14 mouse cellular contexts compared by ENCODE assay signal in the genomic region with DNA sequence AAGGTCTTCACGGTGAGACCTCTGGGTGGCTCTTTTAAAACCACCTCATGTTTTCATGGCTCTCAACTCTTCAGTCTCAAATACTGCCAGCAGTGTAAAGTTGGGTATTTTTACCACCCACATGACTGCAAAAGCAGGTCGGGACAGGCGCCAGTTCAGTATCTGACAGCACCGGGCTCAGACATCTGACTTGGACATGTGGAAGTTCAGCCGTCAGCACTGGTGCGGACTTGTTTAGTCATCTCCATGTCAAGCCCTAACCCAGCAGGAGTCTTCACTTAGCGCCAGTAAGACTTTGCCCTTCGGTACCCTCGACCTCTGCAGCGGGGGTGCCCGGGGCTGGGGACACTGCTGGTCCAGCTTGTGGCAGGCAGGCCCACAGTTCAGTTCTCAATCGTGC. TPM values are rescaled to one million over a fixed set of nuclear protein-coding genes. Genes with fewer than 3 reads are reported as not detected.
DNase-seq lines count a peak whose midpoint lies in the region; ATAC-seq and TF ChIP-seq lines count a peak whose summit lies in the region.
"Had no signal": no experiment of that assay in that cellular context is flagged by ENCODE, and none has a peak within 500 bp of the region (broad histone marks: within the 10 kb centered on the region; RNA-seq: fewer than 3 reads in every experiment).

No protein-coding gene starts in this region.

- no peak overlapping the region for H3K4me2 ChIP-seq in kidney, embryonic 14.5 days (replicated peaks; ENCODE audit: low read depth, low read length)
- H3K4me2 ChIP-seq in kidney, postnatal 0 days (ENCODE audit: low read length): no peak overlapping the region

- no peaks in the 10 kb centered on the region for H3K4me1 ChIP-seq in kidney, embryonic 14.5 days (ENCODE audit: control insufficient read depth, insufficient read depth, low read length)
- H3K4me1 ChIP-seq in kidney, postnatal 0 days (replicated peaks; ENCODE audit: insufficient read depth, low read length): 0 out of 2 replicates have a peak, but pooled peaks cover 4% of the 10 kb centered on the region

- no peak overlapping the region for H3K27ac ChIP-seq in kidney, embryonic 14.5 days (ENCODE audit: low read depth, low read length)
- no peak overlapping the region for H3K27ac ChIP-seq in kidney, postnatal 0 days

- no peak overlapping the region for H3K9ac ChIP-seq in kidney, embryonic 14.5 days (ENCODE audit: low read depth, low read length)
- H3K9ac ChIP-seq in kidney, postnatal 0 days (ENCODE audit: low read depth, low read length): no peak overlapping the region

- 87% methylated on average over 12 of the region's 12 CpGs for WGBS in kidney, embryonic 14.5 days
- 72% methylated on average over 12 of the region's 12 CpGs for WGBS in kidney, postnatal 0 days

- H3K9me3 ChIP-seq in kidney, embryonic 14.5 days (ENCODE audit: control insufficient read depth, low read length): no peaks in the 10 kb centered on the region
- no peaks in the 10 kb centered on the region for H3K9me3 ChIP-seq in kidney, postnatal 0 days (replicated peaks; ENCODE audit: low read length)

- DNase-seq in kidney, adult 11 months: peak; percentile 71
- DNase-seq in urinary bladder, postnatal 25 days (ENCODE audit: low spot score): peak; percentile 29
- DNase-seq in urinary bladder, adult 2 months (ENCODE audit: low spot score): no peak
- DNase-seq in kidney, postnatal 0 days (ENCODE audit: low spot score): no peak
- DNase-seq in Muller cell, postnatal 12 days (ENCODE audit: inconsistent ontology term): no peak
- DNase-seq in embryo, embryonic 10.5 days (ENCODE audit: low spot score): no peak
- DNase-seq: thymus, adult 2 months had no signal

- H3K4me3 ChIP-seq in kidney, embryonic 14.5 days (ENCODE audit: low read length): no peak overlapping the region
- H3K4me3 ChIP-seq in kidney, postnatal 0 days (replicated peaks; ENCODE audit: low read depth, low read length): no peak overlapping the region

- peaks cover 40% of the 10 kb centered on the region for H3K36me3 ChIP-seq in kidney, embryonic 14.5 days (ENCODE audit: control insufficient read depth, insufficient read depth, low read length)
- peaks cover 6% of the 10 kb centered on the region; the same call in 1 of the 2 replicates for H3K36me3 ChIP-seq in kidney, postnatal 0 days (ENCODE audit: insufficient read depth, low read length)

- no peaks in the 10 kb centered on the region for H3K27me3 ChIP-seq in kidney, embryonic 14.5 days (ENCODE audit: control insufficient read depth, insufficient read depth, low read length)
- no peaks in the 10 kb centered on the region for H3K27me3 ChIP-seq in kidney, postnatal 0 days (ENCODE audit: insufficient read depth, low read length)

- no peak for ATAC-seq in kidney, embryonic 14.5 days (ENCODE audit: low FRiP score, low TSS enrichment)
- 0 out of 2 replicates have a peak, but pooled peaks have one; percentile 27 for ATAC-seq in kidney, postnatal 0 days (replicated peaks; ENCODE audit: low FRiP score, low read depth)
- ATAC-seq in monocyte, adult 5-6 weeks (replicated peaks; ENCODE audit: insufficient number of reproducible peaks, low FRiP score, low TSS enrichment, poor library complexity, severe bottlenecking): no peak
- ATAC-seq: activated CD4-positive, CD25-positive, alpha-beta regulatory T cell, adult 4 months had no signal

- no peak for TF ChIP-seq CTCF in kidney, postnatal 0 days (IDR thresholded peaks at IDR 0.05; ENCODE audit: low read depth)

RNA-seq across cellular contexts. Expression of a gene that starts 21.7 kb away (rescaled TPM):
- polyA plus RNA-seq in kidney, embryonic 14.5 days (2014; fragmentation: Nextera tagmentation; extraction: Ambion mirVana): 17.4 and 22.3 TPM in 2 replicates
- polyA plus RNA-seq in urinary bladder, adult 2 months (2012; rRNA removed): 34.8 and 48.7 TPM in 2 replicates
- 34.5 and 35.6 TPM in 2 replicates for polyA plus RNA-seq in kidney, postnatal 0 days (2015; fragmentation: Nextera tagmentation; extraction: Ambion mirVana)
- total RNA-seq in monocyte, adult 5-6 weeks (2017): 34.3 to 57.5 TPM (median 37.8 TPM) in 3 replicates

RNA-seq across cellular contexts. Expression of a gene that starts 31.0 kb away (rescaled TPM):
- polyA plus RNA-seq in kidney, embryonic 14.5 days (2014; fragmentation: Nextera tagmentation; extraction: Ambion mirVana): 351 and 355 TPM in 2 replicates
- polyA plus RNA-seq in urinary bladder, adult 2 months (2012; rRNA removed): 55.1 and 65.1 TPM in 2 replicates
- 131 and 136 TPM in 2 replicates for polyA plus RNA-seq in kidney, postnatal 0 days (2015; fragmentation: Nextera tagmentation; extraction: Ambion mirVana)
- total RNA-seq in monocyte, adult 5-6 weeks (2017): 41.0 to 54.9 TPM (median 45.7 TPM) in 3 replicates

RNA-seq across cellular contexts. Expression of a gene that starts 36.0 kb away (rescaled TPM):
- polyA plus RNA-seq in kidney, embryonic 14.5 days (2014; fragmentation: Nextera tagmentation; extraction: Ambion mirVana): 32.2 and 74.9 TPM in 2 replicates
- polyA plus RNA-seq in urinary bladder, adult 2 months (2012; rRNA removed): 112 and 116 TPM in 2 replicates
- 69.5 and 70.2 TPM in 2 replicates for polyA plus RNA-seq in kidney, postnatal 0 days (2015; fragmentation: Nextera tagmentation; extraction: Ambion mirVana)
- 74.6 to 166 TPM (median 113 TPM) in 3 replicates for total RNA-seq in monocyte, adult 5-6 weeks (2017)

RNA-seq across cellular contexts. Expression of a gene that starts 47.8 kb away (rescaled TPM):
- not detected in 2 replicates for polyA plus RNA-seq in kidney, embryonic 14.5 days (2014; fragmentation: Nextera tagmentation; extraction: Ambion mirVana)
- polyA plus RNA-seq in urinary bladder, adult 2 months (2012; rRNA removed): 0.08 and 0.10 TPM in 2 replicates
- not detected in 2 replicates for polyA plus RNA-seq in kidney, postnatal 0 days (2015; fragmentation: Nextera tagmentation; extraction: Ambion mirVana)
- not detected in 3 replicates for total RNA-seq in monocyte, adult 5-6 weeks (2017)
- total RNA-seq: common myeloid progenitor, adult 5-6 weeks had no signal
- polyA plus RNA-seq: activated CD4-positive, CD25-positive, alpha-beta regulatory T cell, adult 4 months; gonadal fat pad, adult 2 months; limb, embryonic 11.5 days; neural tube, embryonic 11.5 days; thymus, adult 2 months had no signal

RNA-seq across cellular contexts. Expression of a gene that starts 49.2 kb away (rescaled TPM):
- polyA plus RNA-seq in kidney, embryonic 14.5 days (2014; fragmentation: Nextera tagmentation; extraction: Ambion mirVana): 1,163 and 1,521 TPM in 2 replicates
- 1,256 and 1,277 TPM in 2 replicates for polyA plus RNA-seq in urinary bladder, adult 2 months (2012; rRNA removed)
- 1,042 and 1,140 TPM in 2 replicates for polyA plus RNA-seq in kidney, postnatal 0 days (2015; fragmentation: Nextera tagmentation; extraction: Ambion mirVana)
- total RNA-seq in monocyte, adult 5-6 weeks (2017): 1,083 to 1,310 TPM (median 1,165 TPM) in 3 replicates

Comparison
In these comparisons a context has a peak if more than half of its experiments do, and no peak if none do; other contexts are left out.
1. DNase-seq: peak in kidney, adult 11 months (single experiment) and urinary bladder, postnatal 25 days (single experiment); none in urinary bladder, adult 2 months (single experiment), kidney, postnatal 0 days (single experiment), Muller cell, postnatal 12 days (single experiment) and embryo, embryonic 10.5 days (single experiment).